Mouse (Mus musculus) retina, postnatal 7 days (tissue): Measurements from ENCODE around the gene Lmbr1l.
"Not testable (repeated sequence)": the region's sequence is repeated elsewhere in the genome, so short reads cannot be mapped to it uniquely, and the experiment has no call there.

Source experiments
- DNase-seq: peaks from one replicate; pipeline ENCODE4 v3.0.0-alpha.2; 2012; ENCODE audit warnings: low read depth, low spot score

Lmbr1l gene

DNA sequence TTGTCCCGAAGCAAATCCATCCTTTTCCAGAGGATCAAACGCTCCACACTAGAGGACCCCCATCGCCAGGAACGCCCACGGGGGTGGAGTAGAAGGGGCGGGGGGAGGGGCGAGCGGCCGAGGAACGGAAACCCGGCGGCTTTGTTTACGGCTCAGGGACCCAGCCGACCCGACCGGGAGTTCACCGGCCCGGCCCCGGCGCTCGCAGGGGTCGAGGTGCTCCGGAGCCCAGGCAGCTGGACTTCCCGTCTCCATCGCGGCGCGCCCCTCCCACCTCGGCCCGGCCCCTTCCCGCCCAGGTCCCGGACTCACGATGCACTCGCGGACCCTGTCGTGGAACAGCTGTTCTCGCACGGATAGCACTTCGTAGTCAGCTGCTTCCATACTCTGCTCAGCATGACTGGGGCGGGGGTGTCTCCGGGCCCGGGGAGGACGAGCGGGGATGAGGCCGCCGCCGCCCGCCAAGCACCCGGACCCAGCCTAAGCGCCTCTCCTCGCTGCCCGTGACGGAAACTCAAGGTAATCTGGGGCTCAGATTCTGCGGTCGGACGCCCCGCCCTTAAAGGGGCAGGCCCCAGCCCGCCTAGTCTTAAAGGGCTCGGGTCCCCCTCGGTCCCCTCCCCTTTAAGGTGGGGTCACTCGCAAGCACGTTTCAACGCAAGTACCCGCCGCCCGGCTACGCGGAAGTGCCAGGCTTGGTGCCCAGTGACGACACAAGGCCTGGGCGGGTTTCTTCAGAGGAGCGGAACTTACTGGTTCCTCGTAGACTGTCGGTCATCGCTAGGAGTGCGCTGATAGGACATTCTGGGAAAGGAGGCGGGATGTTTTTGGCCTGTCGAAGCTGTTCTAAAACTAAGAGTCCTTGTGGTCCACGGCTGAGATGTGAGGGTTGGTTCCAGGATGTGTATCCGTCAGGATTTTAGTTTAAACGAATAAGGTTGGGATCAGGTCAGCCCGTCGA is at the start of gene Lmbr1l:
Gene Lmbr1l (minus strand): TSS at position 694 of the 961 bp plus-strand sequence.
- peak; percentile 98 for DNase-seq

GRCm38 (mm10) chr15:98959531-98959930 is 41.5 kb upstream of the Lmbr1l start:
- no peak for DNase-seq

- no peak for DNase-seq
Observed at GRCm38 (mm10) chr15:98958901-98959420, 40.9 kb upstream of the Lmbr1l start.

DNA sequence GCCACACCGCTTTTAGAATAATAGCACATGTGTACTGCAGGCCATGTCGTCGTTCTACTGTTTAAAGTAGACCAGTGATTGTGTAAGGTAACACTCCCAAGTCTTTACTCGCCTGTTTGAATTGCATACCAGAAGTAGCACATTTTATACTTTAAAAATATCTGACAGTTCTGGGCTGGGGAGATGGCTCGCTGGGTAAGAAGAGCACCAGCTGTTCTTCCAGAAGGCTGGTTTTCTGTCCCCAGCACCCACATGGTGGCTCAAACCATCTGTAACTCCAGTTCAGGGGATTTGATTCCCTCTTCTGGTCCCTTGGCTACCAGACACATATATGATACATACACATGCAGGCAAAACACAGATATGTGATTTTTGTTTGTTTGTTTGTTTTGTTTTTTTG is 39.4 kb upstream of the Lmbr1l start:
- no peak for DNase-seq

GRCm38 (mm10) chr15:98956000-98956399 is 38.0 kb upstream of the Lmbr1l start:
- no peak for DNase-seq

DNA sequence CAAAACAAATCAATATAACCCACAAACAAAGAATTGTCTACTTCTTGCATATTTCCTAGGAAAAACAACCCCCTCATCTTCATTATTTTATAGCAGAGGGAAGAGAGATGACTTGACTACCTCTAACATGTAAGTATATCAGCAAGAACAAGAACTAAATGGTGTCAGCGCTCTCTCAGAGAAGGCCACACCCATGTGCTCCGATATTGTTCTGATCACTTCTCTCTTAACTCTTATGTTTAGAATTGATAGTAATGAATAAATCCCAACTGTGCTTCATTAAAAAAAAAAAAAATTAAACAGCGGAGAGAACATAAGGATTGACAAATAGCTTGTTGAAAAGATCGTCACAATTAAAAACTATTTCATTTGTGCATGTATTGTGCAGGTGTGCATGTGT is 37.3 kb upstream of the Lmbr1l start:
- DNase-seq = no peak

GRCm38 (mm10) chr15:98954425-98955253 is 36.6 kb upstream of the Lmbr1l start:
- no peak for DNase-seq

GRCm38 (mm10) chr15:98953401-98954356 is 35.6 kb upstream of the Lmbr1l start, which contains the start of the genes Gm49450 and Tuba1a:
Gene Gm49450, minus strand, starts transcription at chr15:98953551.
Gene Tuba1a, minus strand, starts transcription at chr15:98953703.
- peak; percentile 95 for DNase-seq

- DNase-seq = no peak
Observed at GRCm38 (mm10) chr15:98952751-98953400, 34.8 kb upstream of the Lmbr1l start.

DNA sequence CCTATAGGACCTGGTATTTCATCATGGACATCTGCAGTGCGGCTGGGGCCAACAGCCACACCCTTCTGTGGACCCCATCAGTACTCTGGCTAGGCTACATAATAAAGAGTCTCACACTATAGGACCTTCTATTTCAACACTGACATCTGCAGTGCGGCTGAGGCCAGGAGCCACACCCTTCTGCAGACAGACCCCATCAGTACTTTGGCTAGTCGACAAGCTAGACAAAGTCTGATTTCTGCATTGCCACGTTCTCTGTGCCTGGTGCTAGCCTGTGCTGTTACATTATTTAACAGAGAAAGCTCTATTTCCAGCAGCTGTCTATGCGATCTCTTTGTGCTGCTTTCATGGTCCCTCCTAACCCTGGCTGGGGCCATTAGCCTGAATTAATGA is 34.0 kb upstream of the Lmbr1l start:
- DNase-seq = no peak

GRCm38 (mm10) chr15:98951122-98952062 is 33.4 kb upstream of the Lmbr1l start:
- DNase-seq = not testable (repeated sequence)

GRCm38 (mm10) chr15:98949607-98949892 is 31.5 kb upstream of the Lmbr1l start:
- DNase-seq = no peak

- DNase-seq = no peak
Observed at GRCm38 (mm10) chr15:98948857-98949606, 31.0 kb upstream of the Lmbr1l start.

DNA sequence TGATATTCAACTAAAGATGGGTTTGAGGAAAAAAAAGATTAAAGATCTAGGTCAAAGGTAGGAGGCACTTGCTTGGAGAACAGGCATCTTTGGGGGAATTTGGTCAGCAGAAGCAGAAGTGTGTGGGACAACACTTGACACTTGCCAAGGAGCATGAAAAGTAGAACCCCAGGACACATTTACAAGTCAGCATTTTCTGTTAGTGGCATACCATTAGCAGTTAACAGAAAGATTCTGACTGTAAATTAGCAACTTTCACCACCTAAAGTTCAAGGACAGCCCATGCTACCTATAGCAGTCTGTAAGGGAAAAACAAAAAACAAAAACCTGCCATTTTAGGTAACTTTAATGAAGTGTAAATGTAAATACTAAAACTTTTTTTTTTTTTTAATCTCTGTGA is 30.4 kb upstream of the Lmbr1l start:
- DNase-seq = no peak

DNA sequence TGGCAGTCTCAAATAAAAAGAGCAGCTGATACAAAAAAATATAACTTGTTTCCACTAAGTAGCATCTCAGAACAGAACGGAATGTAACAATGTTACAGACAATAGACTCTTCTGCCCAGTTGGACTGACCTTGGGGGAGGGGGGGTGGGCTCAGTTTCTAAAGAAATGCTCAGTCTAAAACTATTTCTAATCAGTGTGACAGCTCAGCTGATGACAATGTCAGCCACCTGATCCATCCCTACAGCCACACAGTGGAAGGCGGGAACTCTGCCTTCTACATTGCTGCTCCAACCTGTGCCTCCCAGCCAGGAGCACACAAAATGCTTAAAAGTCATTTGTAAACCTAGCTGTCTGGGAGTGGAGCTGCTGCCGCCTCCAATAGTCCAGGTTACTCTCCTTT is 29.9 kb upstream of the Lmbr1l start:
- no peak for DNase-seq

GRCm38 (mm10) chr15:98943133-98943532 is 25.1 kb upstream of the Lmbr1l start:
- DNase-seq = no peak

- DNase-seq = no peak
Observed at GRCm38 (mm10) chr15:98942081-98942480, 24.1 kb upstream of the Lmbr1l start.

DNA sequence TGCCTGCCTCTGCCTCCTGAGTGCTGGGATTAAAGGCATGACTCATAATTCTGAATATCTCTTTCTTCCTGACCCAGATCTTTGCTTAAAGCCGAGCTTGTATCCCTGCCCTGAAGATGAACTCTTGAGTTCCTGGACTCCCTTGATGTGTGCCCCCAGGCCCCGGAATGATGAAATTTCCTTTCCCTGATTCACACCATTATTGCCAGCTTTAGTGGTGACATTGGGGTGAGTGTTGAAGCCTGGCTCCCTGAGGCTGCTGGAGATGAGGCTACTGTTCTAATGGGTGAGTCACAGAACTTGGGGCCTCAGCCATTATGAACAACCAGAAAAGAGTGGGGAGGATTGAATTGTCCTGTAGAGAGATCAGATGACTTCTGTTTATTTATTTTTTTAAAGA is 23.5 kb upstream of the Lmbr1l start:
- no peak for DNase-seq

DNA sequence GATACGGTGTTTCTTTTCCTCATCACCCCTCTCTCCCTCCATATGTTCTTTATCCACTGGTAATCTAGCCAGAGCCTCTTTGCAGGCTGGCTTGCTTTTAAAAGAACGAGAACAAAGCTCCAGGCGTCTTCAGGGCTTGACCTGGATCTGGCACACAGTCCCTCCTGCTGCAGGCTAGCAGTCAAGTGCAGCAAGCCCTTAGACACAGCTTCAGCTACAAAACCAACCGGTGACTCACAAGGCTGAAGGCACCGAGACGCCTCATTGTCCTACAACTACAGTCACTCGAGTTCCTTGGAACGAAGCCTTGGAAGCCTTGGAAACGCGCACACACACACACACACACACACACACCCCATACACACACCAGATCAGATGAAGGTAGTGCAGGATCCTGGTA is 22.8 kb upstream of the Lmbr1l start:
- DNase-seq = no peak
